Mouse (Mus musculus): ENCODE data around the gene Cacna1d. TPM values are rescaled to one million over a fixed set of nuclear protein-coding genes. Genes with fewer than 3 reads are reported as not detected.

Gene Cacna1d
- polyA plus RNA-seq, 1 experiment from 2014 or later: 9.5 TPM

GRCm38 (mm10) chr14:30311206-30311889, 179.9 kb downstream of the Cacna1d start:
- Histone ChIP-seq H3K4me2 (ENCODE audit: low read length) (no peak overlapping the region), H3K36me3 (ENCODE audit: control insufficient read depth, insufficient read depth) (no peaks in the 10 kb centered on the region), H3K4me3 (replicated peaks; ENCODE audit: low read length) (no peak overlapping the region), H3K4me1 (replicated peaks; ENCODE audit: control insufficient read depth, insufficient read depth, low read length) (no peaks in the 10 kb centered on the region), H3K27me3 (replicated peaks; ENCODE audit: control insufficient read depth, insufficient read depth, low read length) (no peaks in the 10 kb centered on the region), H3K9me3 (ENCODE audit: control insufficient read depth, low read length) (no peaks in the 10 kb centered on the region), H3K27ac (ENCODE audit: low read length) (no peak overlapping the region), H3K9ac (replicated peaks; ENCODE audit: low read depth, low read length) (no peak overlapping the region)
- WGBS: 82% methylated on average over 13 of the region's 13 CpGs
- ATAC-seq: no peak

GRCm38 (mm10) chr14:30310236-30310635, 181.0 kb downstream of the Cacna1d start:
- Histone ChIP-seq H3K9me3 (ENCODE audit: control insufficient read depth, low read length) (no peaks in the 10 kb centered on the region), H3K27me3 (replicated peaks; ENCODE audit: control insufficient read depth, insufficient read depth, low read length) (no peaks in the 10 kb centered on the region), H3K36me3 (ENCODE audit: control insufficient read depth, insufficient read depth) (no peaks in the 10 kb centered on the region), H3K4me1 (replicated peaks; ENCODE audit: control insufficient read depth, insufficient read depth, low read length) (no peaks in the 10 kb centered on the region), H3K9ac (replicated peaks; ENCODE audit: low read depth, low read length) (no peak overlapping the region), H3K4me3 (replicated peaks; ENCODE audit: low read length) (no peak overlapping the region), H3K4me2 (ENCODE audit: low read length) (no peak overlapping the region), H3K27ac (ENCODE audit: low read length) (no peak overlapping the region)
- 87% methylated on average over 10 of the region's 10 CpGs for WGBS
- ATAC-seq: no peak

- ATAC-seq: no peak
- Histone ChIP-seq H3K4me1 (replicated peaks; ENCODE audit: control insufficient read depth, insufficient read depth, low read length) (no peaks in the 10 kb centered on the region), H3K4me3 (replicated peaks; ENCODE audit: low read length) (no peak overlapping the region), H3K27ac (ENCODE audit: low read length) (no peak overlapping the region), H3K9ac (replicated peaks; ENCODE audit: low read depth, low read length) (no peak overlapping the region), H3K9me3 (ENCODE audit: control insufficient read depth, low read length) (no peaks in the 10 kb centered on the region), H3K27me3 (replicated peaks; ENCODE audit: control insufficient read depth, insufficient read depth, low read length) (no peaks in the 10 kb centered on the region), H3K4me2 (ENCODE audit: low read length) (no peak overlapping the region), H3K36me3 (ENCODE audit: control insufficient read depth, insufficient read depth) (no peaks in the 10 kb centered on the region)
- 44% methylated on average over 6 of the region's 6 CpGs for WGBS
Observed at GRCm38 (mm10) chr14:30306221-30306620, 185.0 kb downstream of the Cacna1d start.

GRCm38 (mm10) chr14:30299946-30300345, 191.3 kb downstream of the Cacna1d start:
- Histone ChIP-seq H3K9me3 (ENCODE audit: control insufficient read depth, low read length) (no peaks in the 10 kb centered on the region), H3K27ac (ENCODE audit: low read length) (no peak overlapping the region), H3K36me3 (ENCODE audit: control insufficient read depth, insufficient read depth) (no peaks in the 10 kb centered on the region), H3K27me3 (replicated peaks; ENCODE audit: control insufficient read depth, insufficient read depth, low read length) (no peaks in the 10 kb centered on the region), H3K4me3 (replicated peaks; ENCODE audit: low read length) (no peak overlapping the region), H3K9ac (replicated peaks; ENCODE audit: low read depth, low read length) (no peak overlapping the region), H3K4me1 (replicated peaks; ENCODE audit: control insufficient read depth, insufficient read depth, low read length) (0 out of 2 replicates have a peak, but pooled peaks cover 2% of the 10 kb centered on the region), H3K4me2 (ENCODE audit: low read length) (no peak overlapping the region)
- WGBS: 45% methylated on average over 7 of the region's 7 CpGs
- ATAC-seq: no peak

GRCm38 (mm10) chr14:30297492-30297891, 193.8 kb downstream of the Cacna1d start:
- 95% methylated on average over 11 of the region's 11 CpGs for WGBS
- no peaks in the 10 kb centered on the region for H3K36me3 ChIP-seq (ENCODE audit: control insufficient read depth, insufficient read depth)
- ATAC-seq: no peak
- H3K27me3 ChIP-seq (replicated peaks; ENCODE audit: control insufficient read depth, insufficient read depth, low read length): no peaks in the 10 kb centered on the region
- H3K4me2 ChIP-seq (ENCODE audit: low read length): no peak overlapping the region
- 0 out of 2 replicates have a peak, but pooled peaks cover 2% of the 10 kb centered on the region for H3K4me1 ChIP-seq (replicated peaks; ENCODE audit: control insufficient read depth, insufficient read depth, low read length)
- no peak overlapping the region for H3K4me3 ChIP-seq (replicated peaks; ENCODE audit: low read length)
- H3K9me3 ChIP-seq (ENCODE audit: control insufficient read depth, low read length): no peaks in the 10 kb centered on the region
- H3K27ac ChIP-seq (ENCODE audit: low read length): no peak overlapping the region
- H3K9ac ChIP-seq (replicated peaks; ENCODE audit: low read depth, low read length): no peak overlapping the region

- Histone ChIP-seq H3K9me3 (ENCODE audit: control insufficient read depth, low read length) (no peaks in the 10 kb centered on the region), H3K4me2 (ENCODE audit: low read length) (no peak overlapping the region), H3K27me3 (replicated peaks; ENCODE audit: control insufficient read depth, insufficient read depth, low read length) (no peaks in the 10 kb centered on the region), H3K4me1 (replicated peaks; ENCODE audit: control insufficient read depth, insufficient read depth, low read length) (no peaks in the 10 kb centered on the region), H3K36me3 (ENCODE audit: control insufficient read depth, insufficient read depth) (no peaks in the 10 kb centered on the region), H3K27ac (ENCODE audit: low read length) (no peak overlapping the region), H3K4me3 (replicated peaks; ENCODE audit: low read length) (no peak overlapping the region), H3K9ac (replicated peaks; ENCODE audit: low read depth, low read length) (no peak overlapping the region)
- no peak for ATAC-seq
- 38% methylated on average over 1 of the region's 1 CpGs for WGBS
Observed at GRCm38 (mm10) chr14:30292135-30292463, 199.2 kb downstream of the Cacna1d start.

- Histone ChIP-seq H3K27ac (ENCODE audit: low read length) (no peak overlapping the region), H3K27me3 (replicated peaks; ENCODE audit: control insufficient read depth, insufficient read depth, low read length) (no peaks in the 10 kb centered on the region), H3K9me3 (ENCODE audit: control insufficient read depth, low read length) (no peaks in the 10 kb centered on the region), H3K4me3 (replicated peaks; ENCODE audit: low read length) (no peak overlapping the region), H3K36me3 (ENCODE audit: control insufficient read depth, insufficient read depth) (no peaks in the 10 kb centered on the region), H3K9ac (replicated peaks; ENCODE audit: low read depth, low read length) (no peak overlapping the region), H3K4me1 (replicated peaks; ENCODE audit: control insufficient read depth, insufficient read depth, low read length) (no peaks in the 10 kb centered on the region), H3K4me2 (ENCODE audit: low read length) (no peak overlapping the region)
- WGBS: 52% methylated on average over 9 of the region's 9 CpGs
- ATAC-seq: no peak
Observed at GRCm38 (mm10) chr14:30291389-30292134, 199.7 kb downstream of the Cacna1d start.

- Histone ChIP-seq H3K4me3 (replicated peaks; ENCODE audit: low read length) (no peak overlapping the region), H3K27ac (ENCODE audit: low read length) (peak overlapping the region; percentile 23; the same call in 1 of the 2 replicates), H3K4me1 (replicated peaks; ENCODE audit: control insufficient read depth, insufficient read depth, low read length) (peaks cover 6% of the 10 kb centered on the region), H3K27me3 (replicated peaks; ENCODE audit: control insufficient read depth, insufficient read depth, low read length) (no peaks in the 10 kb centered on the region), H3K9ac (replicated peaks; ENCODE audit: low read depth, low read length) (no peak overlapping the region), H3K9me3 (ENCODE audit: control insufficient read depth, low read length) (no peaks in the 10 kb centered on the region), H3K4me2 (ENCODE audit: low read length) (no peak overlapping the region), H3K36me3 (ENCODE audit: control insufficient read depth, insufficient read depth) (no peaks in the 10 kb centered on the region)
- ATAC-seq: no peak
- 64% methylated on average over 10 of the region's 10 CpGs for WGBS
Observed at GRCm38 (mm10) chr14:30284446-30284845, 206.8 kb downstream of the Cacna1d start.

- no peak overlapping the region for H3K9ac ChIP-seq (replicated peaks; ENCODE audit: low read depth, low read length)
- H3K4me1 ChIP-seq (replicated peaks; ENCODE audit: control insufficient read depth, insufficient read depth, low read length): peaks cover 6% of the 10 kb centered on the region
- no peaks in the 10 kb centered on the region for H3K9me3 ChIP-seq (ENCODE audit: control insufficient read depth, low read length)
- peak overlapping the region; percentile 23; the same call in 1 of the 2 replicates for H3K27ac ChIP-seq (ENCODE audit: low read length)
- H3K27me3 ChIP-seq (replicated peaks; ENCODE audit: control insufficient read depth, insufficient read depth, low read length): no peaks in the 10 kb centered on the region
- no peak overlapping the region for H3K4me2 ChIP-seq (ENCODE audit: low read length)
- no peaks in the 10 kb centered on the region for H3K36me3 ChIP-seq (ENCODE audit: control insufficient read depth, insufficient read depth)
- no peak; the same call in 1 of the 2 replicates for ATAC-seq
- H3K4me3 ChIP-seq (replicated peaks; ENCODE audit: low read length): no peak overlapping the region
- 65% methylated on average over 10 of the region's 10 CpGs for WGBS
Observed at GRCm38 (mm10) chr14:30284022-30284421, 207.2 kb downstream of the Cacna1d start.

Measured in forebrain, embryonic 16.5 days (tissue).